Mouse (Mus musculus): ENCODE measurements at regions not wholly inside any gene's neighbourhood (a gene's known extent, or its start where the extent isn't known, plus 50 kb on each side); places are given as distances from the start of the nearest gene placed in this dataset.

GRCm38 (mm10) chr10:92164991-92165390, 557.2 kb downstream of the Nedd1 start:
- H3K27me3 ChIP-seq (ENCODE audit: control insufficient read depth, insufficient read depth, low read length) = no peaks in the 10 kb centered on the region
- peak overlapping the region; percentile 70 for H3K4me3 ChIP-seq (ENCODE audit: low read depth, low read length)
- 6% methylated on average over 5 of the region's 5 CpGs for WGBS
- ATAC-seq (ENCODE audit: low read depth) = peak; percentile 83
- no peaks in the 10 kb centered on the region for H3K36me3 ChIP-seq (ENCODE audit: control insufficient read depth, insufficient read depth, low read length)
- no peaks in the 10 kb centered on the region for H3K9me3 ChIP-seq (ENCODE audit: control insufficient read depth, low read length)
- peak overlapping the region; percentile 85 for H3K27ac ChIP-seq (ENCODE audit: low read depth, low read length)
- 0 out of 2 replicates have a peak, but pooled peaks cover 8% of the 10 kb centered on the region for H3K4me1 ChIP-seq (ENCODE audit: control insufficient read depth, insufficient read depth, low read length)
- H3K4me2 ChIP-seq (ENCODE audit: low read depth, low read length) = peak overlapping the region; percentile 55; the same call in 1 of the 2 replicates
- H3K9ac ChIP-seq (replicated peaks; ENCODE audit: low read depth, low read length) = peak overlapping the region; percentile 94

DNA sequence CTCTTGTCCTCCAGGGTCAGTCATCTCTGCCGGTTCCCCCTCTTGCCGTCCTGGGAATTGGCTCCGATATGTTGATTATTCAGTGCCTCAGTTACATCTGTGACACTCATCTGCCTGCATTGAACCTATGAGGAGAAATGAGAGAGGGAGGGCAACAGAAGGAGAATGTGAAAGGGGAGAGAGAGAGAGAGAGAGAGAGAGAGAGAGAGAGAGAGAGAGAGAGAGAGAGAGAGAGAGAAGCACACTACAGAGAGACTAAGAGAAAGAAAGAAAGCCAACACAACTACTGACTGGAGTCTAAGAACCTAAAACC, 557.6 kb downstream of the Nedd1 start:
- Histone ChIP-seq H3K27me3 (ENCODE audit: control insufficient read depth, insufficient read depth, low read length) (no peaks in the 10 kb centered on the region), H3K36me3 (ENCODE audit: control insufficient read depth, insufficient read depth, low read length) (no peaks in the 10 kb centered on the region), H3K4me2 (ENCODE audit: low read depth, low read length) (peak overlapping the region; percentile 55; the same call in 1 of the 2 replicates), H3K4me1 (ENCODE audit: control insufficient read depth, insufficient read depth, low read length) (0 out of 2 replicates have a peak, but pooled peaks cover 10% of the 10 kb centered on the region), H3K27ac (ENCODE audit: low read depth, low read length) (peak overlapping the region; percentile 85), H3K4me3 (ENCODE audit: low read depth, low read length) (peak overlapping the region; percentile 70), H3K9ac (replicated peaks; ENCODE audit: low read depth, low read length) (peak overlapping the region; percentile 94), H3K9me3 (ENCODE audit: control insufficient read depth, low read length) (no peaks in the 10 kb centered on the region)
- 12% methylated on average over 3 of the region's 3 CpGs for WGBS
- peak; percentile 28 for ATAC-seq (ENCODE audit: low read depth)

DNA sequence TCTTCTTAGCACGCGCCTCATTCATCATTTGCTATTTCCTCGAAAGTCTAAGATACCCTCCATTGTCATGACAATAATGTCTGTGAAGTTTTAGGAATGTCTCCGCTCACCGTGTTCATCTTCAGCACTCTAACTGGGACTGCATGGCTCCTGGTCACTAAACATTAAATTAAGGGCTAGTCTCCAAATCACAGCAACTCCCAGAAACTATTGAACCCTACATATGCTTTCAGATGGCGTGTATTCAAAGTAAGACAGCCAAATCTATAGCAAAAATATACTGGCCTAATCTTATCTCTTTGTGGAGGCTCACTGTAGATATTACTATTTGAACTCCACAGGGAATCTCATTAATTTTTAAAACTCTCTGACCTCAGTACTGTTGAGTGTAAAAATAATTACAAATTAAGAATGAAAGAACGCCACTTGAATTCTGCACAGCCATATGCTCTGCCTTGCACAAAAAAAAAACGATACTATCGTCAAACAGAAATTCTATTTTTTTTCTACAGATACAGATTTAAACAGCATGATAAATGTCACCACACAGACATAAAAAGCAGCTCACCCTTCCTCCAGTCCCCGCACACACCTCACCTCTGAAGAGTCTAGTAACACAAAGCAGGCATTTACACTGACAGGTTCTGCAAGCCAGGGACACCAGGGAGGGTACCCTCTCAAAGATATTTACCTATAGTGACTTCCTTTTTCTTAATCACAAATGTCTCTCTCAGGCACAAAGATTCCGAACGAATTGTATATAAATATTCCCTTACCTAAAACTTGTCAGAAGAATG, 558.2 kb downstream of the Nedd1 start:
- 18% methylated on average over 12 of the region's 12 CpGs for whole genome bisulfite sequencing
- no peak; the same call in 1 of the 2 replicates for ATAC-seq (ENCODE audit: low read depth)
- peaks cover 13% of the 10 kb centered on the region; the same call in 1 of the 2 replicates for H3K4me1 ChIP-seq (ENCODE audit: control insufficient read depth, insufficient read depth, low read length)
- H3K27me3 ChIP-seq (ENCODE audit: control insufficient read depth, insufficient read depth, low read length) = no peaks in the 10 kb centered on the region
- no peaks in the 10 kb centered on the region for H3K36me3 ChIP-seq (ENCODE audit: control insufficient read depth, insufficient read depth, low read length)
- H3K4me2 ChIP-seq (ENCODE audit: low read depth, low read length) = peak overlapping the region; percentile 55
- peak overlapping the region; percentile 85 for H3K27ac ChIP-seq (ENCODE audit: low read depth, low read length)
- peak overlapping the region; percentile 94 for H3K9ac ChIP-seq (replicated peaks; ENCODE audit: low read depth, low read length)
- peak overlapping the region; percentile 70 for H3K4me3 ChIP-seq (ENCODE audit: low read depth, low read length)
- H3K9me3 ChIP-seq (ENCODE audit: control insufficient read depth, low read length) = no peaks in the 10 kb centered on the region

GRCm38 (mm10) chr10:92163071-92163504, 559.1 kb downstream of the Nedd1 start:
- H3K4me3 ChIP-seq (ENCODE audit: low read depth, low read length) = peak overlapping the region; percentile 70
- 3% methylated on average over 7 of the region's 7 CpGs for WGBS
- no peaks in the 10 kb centered on the region for H3K36me3 ChIP-seq (ENCODE audit: control insufficient read depth, insufficient read depth, low read length)
- H3K9ac ChIP-seq (replicated peaks; ENCODE audit: low read depth, low read length) = peak overlapping the region; percentile 94
- no peaks in the 10 kb centered on the region for H3K9me3 ChIP-seq (ENCODE audit: control insufficient read depth, low read length)
- peak; percentile 36; the same call in 1 of the 2 replicates for ATAC-seq (ENCODE audit: low read depth)
- H3K4me1 ChIP-seq (ENCODE audit: control insufficient read depth, insufficient read depth, low read length) = peaks cover 14% of the 10 kb centered on the region; the same call in 1 of the 2 replicates
- peak overlapping the region; percentile 55 for H3K4me2 ChIP-seq (ENCODE audit: low read depth, low read length)
- no peaks in the 10 kb centered on the region for H3K27me3 ChIP-seq (ENCODE audit: control insufficient read depth, insufficient read depth, low read length)
- peak overlapping the region; percentile 85 for H3K27ac ChIP-seq (ENCODE audit: low read depth, low read length)

DNA sequence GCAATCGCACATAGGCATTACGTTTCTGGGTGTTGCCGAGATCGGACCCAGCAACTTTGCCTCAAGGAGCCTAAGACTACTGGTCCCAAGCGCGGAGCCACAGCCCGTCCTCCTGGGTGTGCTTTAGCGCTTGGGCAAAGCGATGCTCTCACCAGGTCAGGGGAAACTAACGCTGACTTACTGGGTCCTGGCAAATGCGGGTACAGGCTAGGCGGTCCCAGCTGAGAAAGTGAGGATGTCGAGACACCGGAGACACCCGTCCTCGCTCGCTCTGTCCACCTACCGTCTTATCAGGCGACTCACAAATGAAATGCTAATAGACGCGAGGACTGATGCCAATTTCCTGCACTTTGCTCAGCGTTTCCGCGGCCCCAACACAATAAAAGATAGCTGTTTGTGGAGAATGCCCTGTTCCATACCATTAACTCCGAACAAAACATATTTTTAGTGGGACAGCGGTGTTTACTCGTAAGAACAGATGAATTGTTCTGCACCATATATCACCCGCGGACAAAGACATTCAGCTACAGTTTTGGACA, 559.7 kb downstream of the Nedd1 start:
- ATAC-seq (ENCODE audit: low read depth) = peak; percentile 73
- H3K36me3 ChIP-seq (ENCODE audit: control insufficient read depth, insufficient read depth, low read length) = no peaks in the 10 kb centered on the region
- H3K27me3 ChIP-seq (ENCODE audit: control insufficient read depth, insufficient read depth, low read length) = no peaks in the 10 kb centered on the region
- whole genome bisulfite sequencing = under 1% methylated on average over 29 of the region's 29 CpGs
- H3K9ac ChIP-seq (replicated peaks; ENCODE audit: low read depth, low read length) = peak overlapping the region; percentile 94
- peaks cover 14% of the 10 kb centered on the region; the same call in 1 of the 2 replicates for H3K4me1 ChIP-seq (ENCODE audit: control insufficient read depth, insufficient read depth, low read length)
- peak overlapping the region; percentile 85 for H3K27ac ChIP-seq (ENCODE audit: low read depth, low read length)
- no peaks in the 10 kb centered on the region for H3K9me3 ChIP-seq (ENCODE audit: control insufficient read depth, low read length)
- peak overlapping the region; percentile 55 for H3K4me2 ChIP-seq (ENCODE audit: low read depth, low read length)
- peak overlapping the region; percentile 70 for H3K4me3 ChIP-seq (ENCODE audit: low read depth, low read length)

DNA sequence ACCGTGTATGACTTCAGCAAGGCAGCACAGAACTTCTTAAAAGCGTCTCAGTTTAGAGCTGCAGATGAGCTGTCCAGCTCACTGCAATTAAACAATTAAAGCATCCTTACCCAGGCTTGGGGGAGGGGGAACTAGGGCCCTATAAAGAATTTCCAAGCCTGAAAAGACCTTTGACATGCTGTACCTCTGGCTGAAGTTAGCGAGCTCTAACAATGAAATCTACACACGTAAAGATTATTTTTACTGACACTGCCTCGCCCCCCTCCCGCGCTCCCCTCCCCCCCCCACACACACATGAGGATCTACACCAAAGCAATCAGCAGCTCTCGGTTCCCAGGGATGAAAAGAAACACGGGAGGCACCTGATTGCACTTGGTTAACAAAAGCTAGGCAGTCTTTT, 560.7 kb downstream of the Nedd1 start:
- no peak for ATAC-seq (ENCODE audit: low read depth)
- no peaks in the 10 kb centered on the region for H3K27me3 ChIP-seq (ENCODE audit: control insufficient read depth, insufficient read depth, low read length)
- H3K36me3 ChIP-seq (ENCODE audit: control insufficient read depth, insufficient read depth, low read length) = no peaks in the 10 kb centered on the region
- WGBS = 3% methylated on average over 9 of the region's 9 CpGs
- H3K4me2 ChIP-seq (ENCODE audit: low read depth, low read length) = peak overlapping the region; percentile 59
- H3K4me3 ChIP-seq (ENCODE audit: low read depth, low read length) = peak overlapping the region; percentile 70
- H3K27ac ChIP-seq (ENCODE audit: low read depth, low read length) = peak overlapping the region; percentile 71
- no peaks in the 10 kb centered on the region for H3K9me3 ChIP-seq (ENCODE audit: control insufficient read depth, low read length)
- H3K9ac ChIP-seq (replicated peaks; ENCODE audit: low read depth, low read length) = peak overlapping the region; percentile 64
- peaks cover 14% of the 10 kb centered on the region; the same call in 1 of the 2 replicates for H3K4me1 ChIP-seq (ENCODE audit: control insufficient read depth, insufficient read depth, low read length)

DNA sequence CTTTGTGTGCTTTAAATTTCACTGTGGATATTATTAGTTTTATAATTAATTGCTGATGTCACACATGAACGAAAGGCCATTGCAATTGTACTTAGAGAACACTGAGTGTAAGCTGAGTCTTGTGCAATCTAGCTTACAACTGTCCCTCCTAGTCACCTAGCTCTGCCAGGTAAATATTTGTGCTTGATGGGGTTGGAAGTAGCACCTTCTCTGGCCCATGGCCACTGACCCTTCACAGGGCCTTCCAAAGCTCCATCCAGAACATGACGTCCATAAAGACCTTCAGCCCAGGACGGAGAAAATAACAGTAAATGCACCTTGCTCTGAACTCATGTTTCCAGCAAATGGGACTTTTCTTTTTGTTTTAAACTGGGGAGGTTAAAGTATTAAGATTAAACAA, 576.0 kb downstream of the Nedd1 start:
- Histone ChIP-seq H3K36me3 (ENCODE audit: control insufficient read depth, insufficient read depth, low read length) (no peaks in the 10 kb centered on the region; the same call in 1 of the 2 replicates), H3K4me1 (ENCODE audit: control insufficient read depth, insufficient read depth, low read length) (peaks cover 3% of the 10 kb centered on the region; the same call in 1 of the 2 replicates), H3K9ac (replicated peaks; ENCODE audit: low read depth, low read length) (no peak overlapping the region), H3K4me2 (ENCODE audit: low read depth, low read length) (no peak overlapping the region), H3K27me3 (ENCODE audit: control insufficient read depth, insufficient read depth, low read length) (no peaks in the 10 kb centered on the region), H3K27ac (ENCODE audit: low read depth, low read length) (no peak overlapping the region), H3K9me3 (ENCODE audit: control insufficient read depth, low read length) (no peaks in the 10 kb centered on the region), H3K4me3 (ENCODE audit: low read depth, low read length) (no peak overlapping the region)
- ATAC-seq (ENCODE audit: low read depth) = no peak
- WGBS = 86% methylated on average over 3 of the region's 3 CpGs

DNA sequence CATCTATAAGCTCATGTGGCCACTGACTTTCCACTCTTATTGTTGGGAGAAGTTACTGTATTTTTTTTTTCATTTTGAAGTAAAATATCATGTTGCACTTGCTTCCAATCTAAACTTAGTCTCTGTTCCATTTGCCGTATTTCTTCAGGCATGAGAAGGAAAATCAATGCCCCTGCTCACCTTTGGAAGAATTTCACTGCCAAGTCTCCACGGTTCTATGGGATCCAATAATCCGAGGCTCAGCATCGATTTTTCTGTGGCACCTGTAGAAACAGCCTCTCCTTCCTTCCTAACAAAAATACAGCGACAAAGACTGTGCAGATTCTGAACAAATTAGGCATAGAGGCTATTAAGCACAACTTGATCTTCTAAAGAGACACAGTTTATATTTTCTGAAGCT, 586.7 kb downstream of the Nedd1 start:
- no peak overlapping the region for H3K4me3 ChIP-seq (ENCODE audit: low read depth, low read length)
- no peaks in the 10 kb centered on the region for H3K4me1 ChIP-seq (ENCODE audit: control insufficient read depth, insufficient read depth, low read length)
- no peak overlapping the region for H3K9ac ChIP-seq (replicated peaks; ENCODE audit: low read depth, low read length)
- peaks cover 25% of the 10 kb centered on the region for H3K36me3 ChIP-seq (ENCODE audit: control insufficient read depth, insufficient read depth, low read length)
- WGBS = 78% methylated on average over 5 of the region's 5 CpGs
- H3K27ac ChIP-seq (ENCODE audit: low read depth, low read length) = no peak overlapping the region
- H3K4me2 ChIP-seq (ENCODE audit: low read depth, low read length) = no peak overlapping the region
- no peaks in the 10 kb centered on the region for H3K9me3 ChIP-seq (ENCODE audit: control insufficient read depth, low read length)
- no peak for ATAC-seq (ENCODE audit: low read depth)
- no peaks in the 10 kb centered on the region for H3K27me3 ChIP-seq (ENCODE audit: control insufficient read depth, insufficient read depth, low read length)

GRCm38 (mm10) chr10:92112790-92113189, 609.4 kb downstream of the Nedd1 start:
- H3K27ac ChIP-seq (ENCODE audit: low read depth, low read length) = no peak overlapping the region
- no peaks in the 10 kb centered on the region for H3K9me3 ChIP-seq (ENCODE audit: control insufficient read depth, low read length)
- H3K36me3 ChIP-seq (ENCODE audit: control insufficient read depth, insufficient read depth, low read length) = peaks cover 10% of the 10 kb centered on the region; the same call in 1 of the 2 replicates
- WGBS = 22% methylated on average over 2 of the region's 2 CpGs
- H3K27me3 ChIP-seq (ENCODE audit: control insufficient read depth, insufficient read depth, low read length) = no peaks in the 10 kb centered on the region
- H3K4me2 ChIP-seq (ENCODE audit: low read depth, low read length) = no peak overlapping the region
- H3K9ac ChIP-seq (replicated peaks; ENCODE audit: low read depth, low read length) = no peak overlapping the region
- H3K4me1 ChIP-seq (ENCODE audit: control insufficient read depth, insufficient read depth, low read length) = no peaks in the 10 kb centered on the region
- H3K4me3 ChIP-seq (ENCODE audit: low read depth, low read length) = no peak overlapping the region
- ATAC-seq (ENCODE audit: low read depth) = no peak
